Mouse (Mus musculus) cerebellum, adult 11 months (tissue): ENCODE measurements at regions not wholly inside any gene's neighbourhood (a gene's known extent, or its start where the extent isn't known, plus 50 kb on each side); places are given as distances from the start of the nearest gene placed in this dataset.
"Not testable (repeated sequence)": the region's sequence is repeated elsewhere in the genome, so short reads cannot be mapped to it uniquely, and the experiment has no call there.

ENCODE experiments used
- DNase-seq: peaks from one replicate; pipeline ENCODE4 v3.0.0; 2022

DNA sequence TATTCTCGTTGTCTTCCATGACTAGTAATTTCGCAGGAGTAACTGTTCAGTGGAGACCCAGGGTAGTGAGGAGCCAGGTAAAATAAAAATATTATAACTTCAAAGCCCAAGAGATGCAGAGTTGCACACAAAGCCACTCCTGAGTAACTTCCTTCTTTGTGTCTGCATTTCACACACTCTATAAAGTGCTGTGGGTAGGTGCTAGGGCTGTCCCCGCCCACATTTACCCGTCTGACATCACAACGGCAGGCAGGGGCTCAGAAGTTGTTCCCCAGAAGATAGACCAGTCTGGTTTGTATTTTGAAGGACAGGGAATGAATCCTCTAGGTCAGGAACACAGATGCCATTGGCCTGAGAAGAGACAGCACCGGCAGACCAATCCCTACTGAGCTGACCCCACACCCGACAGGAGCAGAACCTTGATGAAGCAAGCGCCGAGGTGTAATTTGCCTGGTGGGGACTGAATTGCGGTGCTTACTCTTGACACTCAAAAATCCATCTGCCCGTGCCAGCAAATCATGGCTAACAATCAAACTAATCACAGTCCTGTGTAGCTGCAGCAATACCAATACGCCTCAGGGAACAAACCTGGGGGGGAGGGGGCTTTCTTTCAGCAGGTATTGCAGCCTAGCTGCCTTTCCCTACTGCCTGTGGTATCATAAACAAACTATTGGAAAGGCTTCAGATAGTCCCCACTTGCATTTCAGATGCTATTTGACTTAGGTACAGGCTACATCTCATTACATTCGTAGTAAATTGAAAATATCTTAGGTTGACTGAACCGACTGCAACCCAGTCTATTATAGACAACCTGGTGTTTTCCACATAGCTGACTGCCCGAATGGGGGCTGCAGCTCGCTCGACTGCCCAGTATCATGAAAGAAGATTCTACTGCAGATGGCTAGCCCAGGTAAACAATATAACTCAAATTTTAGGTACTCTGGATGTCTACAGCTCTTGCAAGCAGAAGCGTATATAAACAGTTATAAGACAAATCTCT lies 175.6 kb downstream of the Basp1 start:
- DNase-seq, result no peak

DNA sequence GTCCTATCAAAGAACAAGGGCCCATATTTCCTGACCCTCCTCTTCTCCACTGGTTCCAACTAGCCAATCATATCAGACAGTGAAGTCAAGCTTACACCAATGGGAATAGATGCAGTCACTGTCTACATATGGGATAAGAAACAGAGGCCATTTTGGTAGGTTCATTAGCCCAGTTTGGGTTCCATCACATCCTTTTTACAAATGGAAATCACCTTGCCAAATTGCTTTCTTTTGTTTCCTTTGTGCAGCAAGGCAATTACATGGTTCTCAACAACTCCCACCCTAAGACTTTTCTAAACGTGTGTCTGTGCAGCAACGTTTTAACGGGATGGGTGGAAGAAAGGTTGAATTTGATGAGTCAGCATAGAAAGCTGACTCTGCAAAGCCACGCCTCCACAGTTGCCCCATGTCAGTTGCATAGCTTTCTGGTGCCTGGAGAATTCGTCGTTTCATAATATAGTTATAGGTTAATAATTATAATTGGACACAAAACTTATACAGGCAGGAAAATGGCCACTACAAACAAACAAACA lies 177.3 kb downstream of the Basp1 start:
- DNase-seq, result no peak

- DNase-seq, result no peak
These were observed 179.4 kb downstream of the Basp1 start for GRCm38 (mm10) chr15:25234064-25234700.

DNA sequence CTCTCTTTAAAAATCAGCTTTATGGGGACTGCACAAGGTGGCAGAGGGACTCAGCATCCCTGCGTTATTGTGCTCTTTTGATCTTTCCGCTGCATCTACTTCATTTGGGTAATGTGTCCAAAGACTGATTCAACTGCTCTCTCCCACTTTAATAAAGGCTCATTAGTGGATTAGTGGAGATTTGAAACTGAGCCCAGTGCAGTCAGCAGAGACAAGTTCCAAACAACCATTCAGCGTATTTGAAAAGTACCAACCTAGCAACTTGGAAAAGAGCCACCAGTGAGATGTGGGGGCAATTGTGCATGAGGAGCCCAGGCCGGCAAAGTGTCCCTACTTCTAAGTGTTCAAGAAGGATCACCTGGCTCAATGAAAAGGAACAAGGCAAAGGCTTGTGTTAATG lies 183.4 kb downstream of the Basp1 start:
- no peak for DNase-seq

GRCm38 (mm10) chr15:25229807-25230206 lies 183.8 kb downstream of the Basp1 start:
- no peak for DNase-seq

- DNase-seq, result no peak
These were observed 186.1 kb downstream of the Basp1 start for GRCm38 (mm10) chr15:25227496-25227895.

DNA sequence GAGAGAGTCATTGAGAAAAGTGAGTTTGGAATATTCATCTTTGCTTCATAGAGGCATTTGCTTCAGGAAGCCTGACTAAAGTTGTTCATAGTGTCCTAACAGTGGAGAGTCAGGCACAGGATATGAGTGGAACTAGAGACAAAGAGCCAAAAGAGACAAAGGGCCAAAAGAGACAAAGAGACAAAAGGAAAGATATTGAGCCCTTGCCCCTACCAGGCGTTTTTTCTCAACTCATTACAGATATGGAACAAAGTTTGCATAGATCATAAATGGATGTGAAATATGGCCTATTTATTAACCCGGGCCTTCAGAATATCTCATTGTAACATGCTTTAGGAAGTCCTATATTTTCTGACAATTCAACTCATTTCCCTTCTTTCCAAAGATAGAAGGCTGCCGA lies 187.6 kb downstream of the Basp1 start:
- no peak for DNase-seq

DNA sequence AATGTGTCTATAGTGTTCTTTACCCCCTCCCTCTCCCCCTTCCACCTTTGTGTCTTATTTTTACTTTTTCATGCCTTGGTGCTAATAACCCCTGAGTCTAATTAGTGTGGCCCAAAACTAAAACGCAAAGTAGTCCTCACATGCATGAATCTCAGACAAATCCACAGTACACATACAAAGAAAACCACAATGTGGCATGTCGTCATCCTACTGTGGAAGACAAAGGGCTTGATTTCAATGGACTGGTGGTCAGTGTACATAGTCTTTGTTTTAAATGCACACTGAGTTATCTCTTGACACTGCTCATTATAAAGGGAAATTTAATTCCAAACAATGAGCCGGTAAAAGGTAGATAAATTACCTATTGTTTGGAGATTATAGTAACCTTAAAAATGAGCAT lies 188.1 kb downstream of the Basp1 start:
- no peak for DNase-seq

- no peak for DNase-seq
These were observed 191.8 kb downstream of the Basp1 start for GRCm38 (mm10) chr15:25221749-25222148.

DNA sequence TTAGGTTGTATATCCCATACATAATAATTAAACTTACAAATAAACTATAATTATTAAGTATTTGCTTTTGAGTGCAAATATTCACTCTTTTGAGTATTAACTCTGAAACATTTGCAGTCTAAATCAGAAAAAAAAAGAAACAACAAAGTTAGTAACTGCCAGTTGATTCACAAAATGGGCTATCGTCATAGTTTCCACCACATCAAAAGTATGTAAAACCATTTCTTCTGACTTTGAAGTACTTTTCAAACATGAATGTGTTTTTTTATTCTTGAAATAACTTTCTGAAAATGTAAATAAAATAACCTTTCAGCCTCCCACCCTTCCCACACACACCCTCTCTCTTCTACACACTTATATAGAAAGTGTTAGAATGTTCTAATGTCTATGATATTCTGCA lies 197.2 kb downstream of the Basp1 start:
- no peak for DNase-seq

- DNase-seq, result no peak
These were observed 211.5 kb downstream of the Basp1 start for GRCm38 (mm10) chr15:25202097-25202496.

DNA sequence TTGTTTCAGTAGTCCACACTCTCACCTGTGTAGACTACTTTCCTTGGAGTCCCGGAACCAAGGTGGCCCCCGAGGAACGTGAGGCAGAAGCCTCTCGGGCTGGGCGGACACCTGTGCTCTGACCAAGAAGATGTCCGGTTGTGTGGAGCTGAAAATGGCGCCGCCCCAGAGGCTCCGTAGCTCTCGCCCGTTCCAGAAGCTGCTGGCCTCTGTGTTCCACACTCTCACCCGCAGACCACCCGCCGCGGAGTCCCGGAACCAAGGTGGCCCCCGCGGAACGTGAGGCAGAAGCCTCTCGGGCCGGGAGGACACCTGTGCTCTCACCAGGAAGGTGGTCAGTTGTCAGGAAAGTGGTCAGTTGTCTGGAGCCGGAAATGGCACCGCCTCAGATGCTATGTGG lies 213.3 kb downstream of the Basp1 start:
- DNase-seq, result not testable (repeated sequence)

DNA sequence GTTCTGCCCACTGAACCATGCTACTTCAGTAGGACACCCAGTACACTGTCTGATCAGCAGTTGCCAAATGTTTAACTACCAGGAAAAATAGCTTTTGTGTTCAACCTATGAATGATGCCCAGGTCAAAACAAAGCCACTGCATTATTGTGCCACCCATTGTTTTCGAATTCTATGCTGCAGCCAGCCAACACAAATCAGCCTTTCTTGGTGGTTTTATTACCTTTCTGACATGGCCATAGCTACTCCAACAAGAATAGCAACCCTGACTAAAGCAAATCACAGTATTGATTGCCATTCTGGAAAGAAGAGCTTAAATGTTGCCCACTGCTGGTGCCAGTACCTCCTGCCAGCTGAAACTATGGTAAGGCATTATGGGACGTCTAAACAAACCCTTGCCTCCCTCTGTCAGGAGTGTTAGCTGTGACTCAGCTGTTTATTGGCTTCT lies 225.7 kb downstream of the Basp1 start:
- no peak for DNase-seq

- no peak for DNase-seq
These were observed 240.8 kb downstream of the Basp1 start for GRCm38 (mm10) chr15:25172755-25173154.

DNA sequence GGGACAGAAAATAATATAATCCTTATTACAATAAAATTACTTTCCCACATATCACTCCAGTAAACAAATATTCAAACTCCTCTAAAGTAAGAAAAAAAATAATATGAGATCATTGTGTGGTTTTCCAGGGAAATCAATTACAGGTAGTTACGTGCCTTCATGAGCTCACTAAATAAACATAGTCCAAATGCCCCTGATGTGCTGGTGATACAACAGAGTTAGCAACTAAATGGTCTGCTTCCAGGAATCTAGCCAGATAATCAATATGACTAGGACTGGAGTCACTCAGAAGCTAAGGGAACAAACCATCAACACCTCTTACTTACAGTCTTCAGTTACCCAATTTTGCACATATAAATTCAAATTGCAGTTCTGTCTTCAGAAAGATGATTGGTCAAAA lies 267.2 kb downstream of the Basp1 start:
- no peak for DNase-seq

DNA sequence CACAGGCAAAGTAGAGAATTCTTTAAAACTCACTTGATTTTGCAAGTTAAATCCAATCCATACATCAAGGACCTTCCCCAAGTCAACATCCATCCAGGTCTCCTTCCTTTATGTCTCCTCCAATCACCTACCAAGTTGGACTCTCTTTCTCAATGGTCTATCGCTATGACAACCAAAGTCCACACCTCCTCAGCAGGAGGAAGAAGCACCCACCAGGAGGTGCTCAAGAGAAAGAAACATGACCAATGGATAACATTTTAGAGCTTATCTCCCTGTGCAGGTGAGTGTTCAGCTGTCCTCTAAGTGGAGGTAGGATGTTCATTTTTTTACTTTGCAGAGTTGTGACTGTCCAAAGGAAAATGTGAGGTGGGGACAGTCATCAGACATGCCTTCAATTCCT lies 269.3 kb downstream of the Basp1 start:
- DNase-seq, result no peak

DNA sequence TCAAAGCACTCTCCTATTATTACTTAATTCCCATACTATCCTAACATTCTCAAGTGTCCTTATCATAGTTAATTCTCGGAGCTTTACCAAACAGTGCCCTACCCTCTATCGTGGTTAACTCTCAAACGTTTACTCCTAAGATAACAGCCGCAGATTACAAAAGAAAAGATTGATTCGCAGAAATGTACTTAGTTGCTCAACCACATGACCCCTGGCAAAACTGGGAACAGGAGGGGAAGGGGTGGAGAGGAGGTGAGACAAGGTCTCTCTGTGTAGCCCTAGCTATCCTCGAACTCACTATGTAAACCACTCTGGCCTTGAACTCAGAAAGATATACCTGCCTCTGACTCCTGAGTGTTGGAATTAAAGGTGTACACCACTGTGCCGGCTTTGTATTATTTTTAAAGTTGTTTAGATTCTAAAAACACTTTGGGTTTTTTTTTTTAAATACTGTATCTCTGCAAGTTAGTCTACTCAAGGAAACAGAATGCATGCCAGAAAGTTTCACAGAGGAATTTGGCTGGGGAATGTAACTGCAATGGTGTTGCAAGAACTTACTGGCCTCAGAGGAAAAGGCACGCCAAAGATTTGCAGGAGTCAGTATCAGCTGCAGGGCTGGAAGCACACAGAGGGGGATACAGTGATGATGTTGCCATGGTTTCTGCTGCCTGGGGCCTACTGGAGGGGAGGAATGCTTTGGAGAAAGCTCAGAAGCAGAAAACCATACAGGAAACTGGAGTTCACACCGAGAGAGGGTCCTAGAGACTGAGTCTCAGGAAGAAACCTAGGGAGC lies 273.0 kb downstream of the Basp1 start:
- no peak for DNase-seq

DNA sequence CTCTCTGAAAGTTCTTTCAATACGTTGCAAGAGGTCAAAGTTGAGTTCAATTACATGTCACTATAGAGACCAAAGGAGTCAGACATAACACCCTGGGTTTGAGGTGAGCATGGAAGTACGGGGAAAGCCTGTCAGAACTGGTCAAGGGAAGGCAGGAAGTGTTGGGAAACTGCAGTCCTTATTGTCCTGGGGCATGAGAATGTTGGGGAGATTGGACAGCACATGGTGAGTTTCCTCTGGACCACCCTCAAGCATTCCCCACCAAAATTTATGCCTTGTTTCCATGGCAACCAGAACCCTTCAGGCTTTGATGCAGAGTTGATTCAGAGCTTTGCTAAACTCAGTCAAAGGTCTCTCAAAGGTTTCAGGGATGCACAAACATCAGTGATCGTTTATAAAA lies 276.5 kb downstream of the Basp1 start:
- DNase-seq, result no peak

- no peak for DNase-seq
These were observed 277.9 kb downstream of the Basp1 start for GRCm38 (mm10) chr15:25135471-25136262.

- no peak for DNase-seq
These were observed 283.5 kb downstream of the Basp1 start for GRCm38 (mm10) chr15:25130096-25130495.

- DNase-seq, result no peak
These were observed 284.0 kb downstream of the Basp1 start for GRCm38 (mm10) chr15:25129572-25129971.

GRCm38 (mm10) chr15:25120441-25120840 lies 293.1 kb downstream of the Basp1 start:
- DNase-seq, result no peak
